Mouse (Mus musculus): ENCODE results near the gene Zfp185.
A peak's percentile ranks its signal among the peaks of the same experiment; 100 is the strongest.

Zfp185 gene

GRCm38 (mm10) chrX:72986841-72987519 lies at the start of gene Zfp185:
TSS of gene Zfp185 (plus strand) at chrX:72987339.
- ATAC-seq (ENCODE audit: low TSS enrichment): peak; percentile 53

GRCm38 (mm10) chrX:72953464-72953863 lies 33.7 kb upstream of the Zfp185 start:
- ATAC-seq (ENCODE audit: low TSS enrichment): no peak

DNA sequence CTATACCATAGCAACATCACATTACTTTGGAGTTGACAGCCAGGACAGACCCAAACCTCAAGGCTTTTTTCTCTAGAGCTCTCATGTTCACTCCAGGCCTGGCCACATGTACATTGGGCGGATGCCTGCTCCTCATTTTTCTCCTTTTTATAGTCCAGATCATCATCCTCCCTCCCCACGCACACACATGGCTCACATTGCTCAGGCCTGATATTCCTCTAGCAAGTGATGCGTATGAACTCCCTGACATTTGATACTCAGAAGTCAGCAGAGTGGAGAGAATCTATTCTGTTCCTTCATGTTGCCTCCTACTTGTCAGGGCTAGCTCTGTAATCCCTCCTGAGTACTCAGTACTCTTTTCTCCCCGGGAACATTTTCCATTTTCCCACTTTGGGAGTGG lies 30.7 kb upstream of the Zfp185 start:
- no peak for ATAC-seq (ENCODE audit: low TSS enrichment)

DNA sequence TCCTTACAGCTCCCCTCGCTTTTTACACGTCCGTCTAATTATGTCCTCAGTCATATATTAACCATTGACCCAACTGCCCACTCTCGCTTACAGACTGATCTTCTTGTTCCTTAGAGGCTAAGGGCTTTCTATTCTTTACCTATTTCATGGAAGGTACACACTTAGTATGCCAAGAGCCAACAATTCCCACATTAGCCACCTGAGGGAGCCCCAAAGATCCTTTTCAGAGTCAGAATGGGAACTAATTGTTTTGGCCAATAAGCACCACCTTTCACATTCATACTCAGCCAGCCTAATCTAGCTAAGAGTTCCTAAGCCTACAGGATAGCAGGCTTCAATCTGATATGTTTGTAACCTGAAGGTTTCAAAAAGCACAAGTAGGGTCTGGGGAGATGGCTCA lies 26.7 kb upstream of the Zfp185 start:
- ATAC-seq (ENCODE audit: low TSS enrichment): peak; percentile 47; the same call in 1 of the 2 replicates

DNA sequence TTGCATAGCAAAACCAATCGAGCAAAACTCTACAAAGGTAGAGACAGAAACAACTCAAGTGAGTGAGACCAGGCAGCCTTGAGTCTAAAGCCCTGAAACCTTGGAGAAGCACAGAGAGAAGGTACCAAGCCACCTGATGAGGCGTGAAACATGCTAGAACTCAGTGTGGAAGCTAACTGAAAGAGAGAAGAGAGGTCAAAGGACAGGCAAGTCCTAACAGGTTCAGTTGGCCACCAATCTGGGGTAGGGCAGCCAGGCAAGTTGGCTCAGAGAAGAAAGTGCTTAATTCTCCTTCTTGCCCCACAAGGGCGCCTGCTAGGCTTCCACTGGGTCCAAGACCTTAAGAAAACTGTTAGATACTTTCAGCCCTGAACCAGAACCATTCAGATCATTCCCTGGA lies 25.6 kb upstream of the Zfp185 start:
- ATAC-seq (ENCODE audit: low TSS enrichment): no peak

DNA sequence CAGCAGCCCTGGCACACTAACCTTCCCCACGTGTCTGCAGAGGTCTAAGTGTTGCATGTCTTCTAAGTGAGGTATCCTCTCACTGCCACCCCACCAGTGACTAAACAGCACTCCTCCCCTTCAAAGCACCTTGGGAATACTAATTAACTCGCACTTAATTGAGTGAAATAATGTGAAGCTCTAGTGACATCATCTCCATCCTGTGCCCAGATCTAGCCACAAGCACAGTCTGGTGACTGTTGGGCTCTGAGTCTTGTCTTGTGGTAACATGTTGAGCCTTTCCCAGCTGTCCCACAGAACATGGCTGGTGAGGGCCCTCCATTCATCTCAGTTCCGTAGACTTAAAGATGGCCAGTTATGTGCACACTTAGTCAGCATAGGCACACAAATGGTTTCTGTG lies 24.4 kb upstream of the Zfp185 start:
- no peak for ATAC-seq (ENCODE audit: low TSS enrichment)

DNA sequence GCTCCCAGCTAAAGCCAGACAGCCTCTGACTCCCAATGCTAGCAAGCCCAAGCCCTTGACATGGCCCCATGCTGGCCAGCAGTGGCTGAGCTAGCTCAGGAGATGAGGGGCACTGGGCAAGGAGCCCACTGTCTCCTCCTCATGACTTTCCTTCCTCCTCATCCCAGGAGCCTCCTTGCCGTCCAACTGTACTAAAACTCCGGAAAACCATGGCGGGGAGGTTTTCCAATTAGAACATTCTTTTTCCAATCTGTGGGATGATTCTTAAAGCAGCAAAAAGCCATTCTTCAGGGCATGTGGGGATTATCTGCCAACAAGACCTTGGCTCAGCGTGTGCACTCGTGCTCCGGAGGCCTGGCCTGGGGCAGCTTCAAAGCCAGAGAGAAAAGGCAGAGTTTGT lies 4.3 kb upstream of the Zfp185 start:
- ATAC-seq (ENCODE audit: low TSS enrichment): no peak

DNA sequence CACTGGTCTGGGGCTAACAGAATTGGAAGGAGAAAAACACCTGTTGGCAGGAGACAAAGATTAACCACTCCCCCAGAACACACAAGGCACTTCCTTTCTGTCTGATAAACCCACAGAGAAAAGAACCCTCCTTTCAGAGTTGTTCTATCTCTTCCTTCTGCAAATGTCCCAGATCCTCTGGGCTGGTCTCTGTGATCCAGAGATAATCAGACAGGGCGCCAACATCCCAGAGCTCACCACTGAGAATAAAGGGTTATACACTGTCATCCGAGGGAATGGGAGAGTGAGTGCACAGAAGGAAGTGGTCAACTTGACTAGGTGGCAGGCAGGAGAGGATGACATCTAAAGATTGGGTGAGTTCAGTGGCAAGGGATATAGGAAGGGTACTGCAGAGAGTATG lies 1.5 kb upstream of the Zfp185 start:
- no peak for ATAC-seq (ENCODE audit: low TSS enrichment)

DNA sequence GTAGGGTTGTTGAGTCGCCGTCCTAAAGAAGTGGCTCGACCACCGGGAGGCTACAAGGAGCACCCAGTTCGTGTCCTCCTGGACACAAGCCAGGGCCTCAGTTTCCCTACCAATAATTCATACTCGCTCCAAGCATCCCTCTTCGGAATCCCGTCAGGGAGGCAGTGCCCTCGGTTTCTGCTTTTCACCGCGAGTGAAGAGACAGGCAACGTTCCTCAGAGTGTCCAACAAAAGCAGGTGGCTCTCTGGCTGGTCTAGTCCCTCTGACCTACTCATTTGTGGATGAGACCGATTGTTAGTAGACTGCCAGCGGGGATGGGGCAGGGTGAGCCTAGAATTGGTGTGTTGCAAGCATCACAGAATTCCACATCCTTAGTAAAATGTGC lies 374 bp downstream of the Zfp185 start:
- no peak for ATAC-seq (ENCODE audit: low TSS enrichment)

GRCm38 (mm10) chrX:72988431-72988830 lies 1.3 kb downstream of the Zfp185 start:
- no peak for ATAC-seq (ENCODE audit: low TSS enrichment)

GRCm38 (mm10) chrX:72990581-72990980 lies 3.4 kb downstream of the Zfp185 start:
- ATAC-seq (ENCODE audit: low TSS enrichment): no peak

DNA sequence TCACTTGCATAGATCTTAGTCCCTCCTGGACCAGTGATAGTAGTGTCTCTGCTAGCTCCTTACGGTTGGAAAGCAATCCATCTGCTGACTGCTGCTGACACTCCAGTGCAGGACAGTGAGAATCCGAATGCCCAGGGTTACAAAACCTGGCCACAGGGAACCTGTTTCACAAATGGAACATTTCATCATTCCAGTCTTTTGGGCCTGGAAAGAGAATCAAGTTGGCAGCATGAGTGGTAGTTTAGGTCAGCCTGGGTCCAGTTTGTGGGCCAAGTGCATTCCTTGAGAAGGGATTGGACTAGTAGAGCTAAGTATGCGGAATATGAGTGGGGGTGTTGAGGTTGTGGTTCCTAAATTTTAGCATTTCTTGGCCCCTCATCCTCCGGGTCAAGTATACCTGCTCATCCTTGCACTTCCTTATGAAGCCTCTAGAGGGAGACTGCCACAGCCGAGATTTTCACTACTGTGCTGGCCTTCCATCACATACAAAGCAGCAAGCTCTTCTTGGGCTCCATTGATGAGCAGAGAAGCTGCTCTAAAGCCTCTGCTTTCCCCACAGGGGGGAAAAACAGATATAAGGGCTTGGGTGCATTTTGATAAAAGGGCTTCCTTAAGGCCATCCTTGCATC lies 5.3 kb downstream of the Zfp185 start:
- ATAC-seq (ENCODE audit: low TSS enrichment): no peak

- no peak for ATAC-seq (ENCODE audit: low TSS enrichment)
These were observed 8.4 kb downstream of the Zfp185 start for GRCm38 (mm10) chrX:72995542-72995941.

DNA sequence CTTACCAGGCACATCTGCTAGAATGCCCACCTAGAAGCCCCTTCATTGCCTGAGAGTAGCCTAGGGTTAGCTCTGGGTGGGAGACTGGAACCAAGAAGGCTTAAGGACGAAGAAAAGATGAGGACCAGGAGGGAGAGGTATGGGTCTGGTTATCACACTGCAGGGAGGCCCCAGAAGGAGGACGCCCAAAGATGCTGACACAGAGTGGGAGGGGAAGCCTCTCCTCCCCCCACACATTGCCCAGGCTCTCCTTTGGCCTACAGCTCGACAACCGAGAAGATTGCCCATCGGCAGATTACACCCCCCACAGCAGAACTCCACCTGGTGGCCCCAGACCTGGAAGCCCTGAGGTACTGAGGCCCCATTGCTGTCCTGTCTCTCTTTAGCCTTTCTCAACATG lies 16.0 kb downstream of the Zfp185 start:
- no peak for ATAC-seq (ENCODE audit: low TSS enrichment)

DNA sequence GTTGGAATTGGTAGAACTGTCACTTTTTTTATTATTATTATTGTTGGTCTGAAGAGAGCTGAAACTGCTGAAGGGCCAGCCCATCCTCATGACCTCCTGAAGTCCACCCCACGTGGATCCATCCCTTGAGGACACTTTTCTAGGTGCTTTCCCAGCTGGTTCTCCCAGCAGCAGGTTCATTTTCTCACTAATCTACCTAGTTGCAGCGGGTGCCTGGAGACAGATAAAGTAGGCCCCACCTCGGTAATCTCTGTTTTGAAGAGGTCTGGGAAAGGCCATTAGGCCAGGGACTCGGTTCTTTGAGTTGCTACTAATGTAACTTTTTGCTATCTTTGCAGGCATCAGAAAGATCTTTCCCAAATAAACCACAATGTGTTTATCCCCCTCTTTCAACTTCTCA lies 18.5 kb downstream of the Zfp185 start:
- no peak for ATAC-seq (ENCODE audit: low TSS enrichment)

DNA sequence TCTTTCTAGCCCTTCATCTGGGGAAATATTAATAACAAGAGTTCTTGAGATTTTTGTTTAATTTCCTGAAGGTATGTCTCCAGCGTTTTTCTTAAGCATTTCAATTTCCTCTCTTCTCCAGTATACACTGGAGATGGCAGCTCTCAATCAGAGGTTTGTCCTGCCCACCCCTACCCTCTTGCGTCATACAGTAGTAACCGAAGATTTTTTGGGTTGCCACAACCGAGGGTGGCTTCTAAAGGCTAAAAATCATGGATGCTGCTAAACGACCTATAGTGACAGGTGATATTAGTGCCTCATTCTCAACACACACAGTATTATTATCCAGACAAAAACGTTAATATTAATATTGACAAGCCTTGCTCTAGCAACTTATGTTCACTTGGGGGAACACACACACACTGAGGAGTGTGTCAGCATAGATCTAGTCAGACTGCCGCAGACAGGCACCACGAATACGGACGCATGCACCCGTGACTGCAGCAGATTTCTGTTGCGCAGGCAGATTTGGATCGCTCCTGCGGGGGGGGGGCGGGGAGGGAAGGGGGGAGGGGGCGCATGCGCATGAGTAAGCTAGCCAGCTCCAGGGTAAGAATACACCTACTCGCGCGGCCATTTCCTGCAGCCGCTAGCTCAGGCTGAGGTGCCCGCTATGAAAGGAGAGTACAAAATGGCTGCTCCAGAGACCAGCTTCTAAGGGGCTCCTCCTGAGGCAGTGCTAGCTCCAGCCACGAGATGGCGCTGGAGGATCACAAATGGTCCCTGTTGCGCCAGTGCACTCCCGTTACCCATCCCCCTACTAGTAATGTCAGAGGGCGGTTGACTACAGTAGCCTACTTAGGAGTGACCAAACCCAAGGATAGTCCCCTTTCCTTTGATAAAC lies 20.7 kb downstream of the Zfp185 start:
- ATAC-seq (ENCODE audit: low TSS enrichment): peak; percentile 99

DNA sequence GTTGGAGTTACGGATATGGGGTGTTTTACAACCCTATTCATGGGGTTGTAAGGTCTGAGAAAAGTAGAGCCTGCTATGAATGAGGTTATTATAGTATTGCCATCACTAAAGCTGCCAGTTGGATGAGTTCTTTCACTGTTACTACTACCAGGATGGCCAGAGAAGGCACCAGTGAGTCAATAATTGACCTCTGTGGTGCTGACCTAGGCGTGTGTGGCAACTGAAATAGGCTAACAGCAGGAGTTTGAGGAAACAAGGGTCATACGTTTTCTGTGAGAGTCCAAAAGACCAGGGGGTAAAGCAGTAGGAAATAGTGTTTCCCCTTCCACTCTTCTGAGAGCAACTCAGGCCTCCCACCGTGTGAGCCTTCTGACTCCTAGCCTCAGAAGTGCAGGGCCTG lies 25.7 kb downstream of the Zfp185 start:
- no peak for ATAC-seq (ENCODE audit: low TSS enrichment)

GRCm38 (mm10) chrX:73037003-73037402 lies 49.9 kb downstream of the Zfp185 start, which contains the start of gene Pnma5:
TSS of gene Pnma5 (minus strand) at chrX:73037103.
- no peak for ATAC-seq (ENCODE audit: low TSS enrichment)

GRCm38 (mm10) chrX:73038831-73039230 lies 51.7 kb downstream of the Zfp185 start:
- no peak for ATAC-seq (ENCODE audit: low TSS enrichment)

DNA sequence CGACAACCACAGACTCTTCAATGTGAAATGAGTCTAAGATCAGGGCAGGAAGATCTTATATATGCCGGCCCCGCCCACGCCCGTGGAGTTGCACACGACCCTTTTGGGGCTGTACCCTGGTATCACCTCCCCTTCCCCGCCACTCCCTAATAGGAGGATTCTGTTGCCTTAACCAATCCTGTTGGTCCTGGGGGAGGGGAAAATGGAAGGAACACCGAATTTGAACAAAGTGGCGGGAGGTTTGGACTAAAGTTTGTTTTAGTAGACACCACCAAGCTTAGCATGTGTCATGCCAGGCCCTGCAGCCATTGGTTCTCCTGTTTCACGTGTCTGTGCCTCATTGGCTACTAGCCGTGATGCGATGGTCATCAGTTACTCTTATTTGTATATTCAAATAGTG lies 52.5 kb downstream of the Zfp185 start:
- no peak for ATAC-seq (ENCODE audit: low TSS enrichment)

GRCm38 (mm10) chrX:73053860-73054563 lies 66.9 kb downstream of the Zfp185 start:
- peak; percentile 100 for ATAC-seq (ENCODE audit: low TSS enrichment)

DNA sequence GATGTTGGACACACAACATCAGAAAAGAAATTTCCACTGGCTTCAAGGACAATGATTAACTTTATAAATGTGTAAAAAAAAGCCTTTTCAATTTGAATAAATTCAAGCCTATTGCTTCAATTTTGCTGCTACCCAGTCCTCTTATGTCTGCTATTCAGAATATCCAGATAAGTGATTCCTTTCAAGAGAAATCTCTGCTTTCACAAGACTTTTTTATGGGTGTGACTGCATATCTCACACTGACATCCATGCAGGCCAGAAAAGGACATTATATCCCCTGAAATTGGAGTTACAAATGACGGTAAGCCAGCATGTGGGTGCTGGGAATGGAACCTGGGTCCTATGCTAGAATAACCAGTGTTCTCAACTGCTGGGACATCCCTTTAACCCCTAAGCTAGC lies 74.4 kb downstream of the Zfp185 start:
- ATAC-seq (ENCODE audit: low TSS enrichment): no peak

Data from frontal cortex, adult (tissue).